Mouse (Mus musculus) embryo, embryonic 11.5 days (tissue): ENCODE data around the gene Iqcn.
A peak's percentile ranks its signal among the peaks of the same experiment; 100 is the strongest.

Source experiments
- DNase-seq: peaks from one replicate; pipeline ENCODE4 v3.0.0-alpha.2; 2012; ENCODE audit warnings: low read depth, low spot score

Iqcn gene

GRCm38 (mm10) chr8:70699834-70700554 lies 3.3 kb upstream of the Iqcn start:
- DNase-seq, result peak; percentile 69

- DNase-seq, result peak; percentile 89
Observed at GRCm38 (mm10) chr8:70700555-70700922, 2.7 kb upstream of the Iqcn start.

- DNase-seq, result no peak
Observed at GRCm38 (mm10) chr8:70701048-70701981, 1.9 kb upstream of the Iqcn start.

- DNase-seq, result no peak
Observed at GRCm38 (mm10) chr8:70701982-70702841, 1.0 kb upstream of the Iqcn start.

- DNase-seq, result no peak
Observed at GRCm38 (mm10) chr8:70702842-70703182, 445 bp upstream of the Iqcn start.

GRCm38 (mm10) chr8:70708281-70708680 lies 5.0 kb downstream of the Iqcn start:
- DNase-seq, result no peak

- DNase-seq, result no peak
Observed at GRCm38 (mm10) chr8:70709794-70710193, 6.5 kb downstream of the Iqcn start.

- no peak for DNase-seq
Observed at GRCm38 (mm10) chr8:70710296-70710695, 7.0 kb downstream of the Iqcn start.

GRCm38 (mm10) chr8:70711041-70711440 lies 7.8 kb downstream of the Iqcn start:
- DNase-seq, result no peak

- DNase-seq, result no peak
Observed at GRCm38 (mm10) chr8:70713991-70714390, 10.7 kb downstream of the Iqcn start.

- no peak for DNase-seq
Observed at GRCm38 (mm10) chr8:70715086-70715485, 11.8 kb downstream of the Iqcn start.

GRCm38 (mm10) chr8:70716521-70717400 lies 13.5 kb downstream of the Iqcn start:
- DNase-seq, result no peak

GRCm38 (mm10) chr8:70718297-70718696 lies 15.0 kb downstream of the Iqcn start, which contains the start of gene Gm3336:
Gm3336 (plus strand) TSS chr8:70718543.
- no peak for DNase-seq

GRCm38 (mm10) chr8:70719796-70720270 lies 16.6 kb downstream of the Iqcn start:
- no peak for DNase-seq

- peak; percentile 75 for DNase-seq
Observed at GRCm38 (mm10) chr8:70720739-70721138, 17.5 kb downstream of the Iqcn start.

GRCm38 (mm10) chr8:70721601-70722000 lies 18.3 kb downstream of the Iqcn start:
- no peak for DNase-seq

GRCm38 (mm10) chr8:70723486-70724210 lies 20.4 kb downstream of the Iqcn start, which contains the start of gene Pde4c:
Pde4c (plus strand) TSS chr8:70723720.
- DNase-seq, result no peak

GRCm38 (mm10) chr8:70724216-70724615 lies 21.0 kb downstream of the Iqcn start:
- DNase-seq, result no peak

GRCm38 (mm10) chr8:70725792-70726447 lies 22.7 kb downstream of the Iqcn start:
- no peak for DNase-seq
